Mouse (Mus musculus) T-cell, adult 2 months (primary cell): ENCODE data around the gene Tmem107.

Experiments
- DNase-seq: peaks from one replicate; pipeline ENCODE4 v3.0.0; 2022; ENCODE audit warnings: low spot score

Gene Tmem107

GRCm38 (mm10) chr11:69070590-69071222, at the start of gene Tmem107:
Gene Tmem107, plus strand, starts transcription at chr11:69070806.
- DNase-seq, result peak; percentile 91

DNA sequence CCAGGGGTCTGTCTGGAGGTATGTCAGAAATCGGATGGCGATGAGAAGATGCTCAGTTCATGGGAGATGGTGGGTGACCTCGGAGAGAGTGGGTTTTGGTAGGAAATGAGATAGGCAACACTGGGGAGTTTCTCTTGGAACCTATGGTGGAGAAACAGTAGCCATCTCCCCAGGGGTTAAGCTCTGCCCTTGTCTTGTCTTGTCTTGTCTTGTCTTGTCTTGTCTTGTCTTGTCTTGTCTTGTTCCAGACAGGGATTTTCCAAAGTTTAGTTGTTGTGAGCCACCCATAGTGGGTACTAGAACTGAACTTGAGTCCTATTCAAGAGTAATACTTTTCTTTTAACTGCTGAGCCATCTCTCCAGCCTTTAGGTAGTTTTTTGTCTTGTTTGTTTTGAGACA, 44.0 kb upstream of the Tmem107 start:
- DNase-seq, result no peak

- no peak for DNase-seq
Observed at GRCm38 (mm10) chr11:69028805-69029204, 41.8 kb upstream of the Tmem107 start.

DNA sequence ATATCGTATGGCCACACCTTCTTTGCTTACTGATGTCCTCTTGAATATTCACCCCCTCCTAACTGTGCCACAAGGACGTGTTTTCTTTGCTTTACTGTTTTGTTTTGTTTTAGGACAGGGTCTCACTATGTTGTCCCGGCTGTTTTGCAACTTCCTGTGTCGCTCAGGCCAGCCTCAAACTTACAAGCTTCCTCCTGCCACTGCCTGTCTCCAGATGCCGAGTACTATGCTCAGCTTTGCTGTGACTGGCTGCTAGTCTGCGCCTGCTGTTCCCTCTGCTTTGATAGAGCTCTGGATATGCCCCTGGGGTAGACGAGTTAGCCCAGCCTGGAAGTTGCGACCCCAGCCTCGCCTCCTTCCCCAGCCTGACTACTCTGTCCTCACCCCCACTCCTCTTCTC, 37.1 kb upstream of the Tmem107 start:
- no peak for DNase-seq

GRCm38 (mm10) chr11:69034585-69034984, 36.0 kb upstream of the Tmem107 start:
- no peak for DNase-seq

- no peak for DNase-seq
Observed at GRCm38 (mm10) chr11:69035411-69035810, 35.2 kb upstream of the Tmem107 start.

DNA sequence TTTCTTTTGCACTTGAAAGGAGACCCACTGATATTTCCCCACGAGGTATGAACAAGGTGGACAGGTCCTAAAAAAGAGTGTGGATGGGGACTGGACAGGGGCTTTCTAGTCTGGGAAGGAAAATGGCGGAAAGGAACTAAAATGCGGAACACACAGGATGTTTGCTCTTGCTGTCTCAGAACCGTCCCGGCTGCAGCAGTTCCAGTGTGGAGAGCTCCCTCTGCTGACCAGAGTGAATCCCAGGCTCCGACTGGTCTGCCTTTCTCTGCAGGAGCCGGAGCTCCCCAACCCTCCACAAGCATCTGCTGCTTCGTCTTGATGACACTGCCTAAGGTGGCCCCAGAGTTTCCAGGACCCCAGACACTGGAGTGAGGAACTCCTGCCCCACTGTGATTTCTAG, 34.8 kb upstream of the Tmem107 start:
- peak; percentile 78 for DNase-seq

GRCm38 (mm10) chr11:69036486-69037230, 33.9 kb upstream of the Tmem107 start:
- DNase-seq, result peak; percentile 81

DNA sequence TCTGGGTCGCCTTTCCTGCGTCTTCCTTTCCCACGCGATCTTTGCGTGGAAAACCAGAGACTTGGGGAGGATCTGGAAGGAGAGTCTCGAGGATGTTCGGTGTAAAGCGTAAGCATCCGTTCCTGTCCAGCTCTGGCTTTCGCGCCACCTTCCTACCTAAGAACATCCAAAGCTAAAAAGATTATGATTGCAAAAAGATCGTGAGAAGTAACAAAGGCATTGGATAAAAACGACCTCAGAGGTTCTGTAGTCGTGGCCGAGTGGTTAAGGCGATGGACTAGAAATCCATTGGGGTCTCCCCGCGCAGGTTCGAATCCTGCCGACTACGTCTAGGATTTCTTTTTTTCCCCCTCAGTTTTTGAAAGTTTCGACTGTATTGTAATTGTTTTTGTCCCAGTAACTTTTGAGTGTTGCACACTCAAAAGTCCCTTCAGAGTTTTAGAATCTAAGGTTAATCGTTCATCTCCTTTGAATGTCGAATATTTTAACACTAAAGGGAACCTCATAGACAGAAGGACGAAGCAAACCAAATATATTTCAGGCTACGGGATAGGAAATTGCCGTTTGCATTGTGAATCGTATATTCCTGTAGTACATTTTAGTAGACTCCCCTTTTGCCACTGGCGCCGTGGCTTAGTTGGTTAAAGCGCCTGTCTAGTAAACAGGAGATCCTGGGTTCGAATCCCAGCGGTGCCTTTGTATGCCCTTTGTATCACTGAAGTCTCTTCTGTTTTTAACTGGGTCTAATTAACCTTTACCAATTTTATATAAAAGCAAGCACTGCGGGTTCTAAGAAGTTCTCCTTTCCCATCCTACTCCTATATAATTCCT, 33.2 kb upstream of the Tmem107 start:
- DNase-seq, result peak; percentile 79

DNA sequence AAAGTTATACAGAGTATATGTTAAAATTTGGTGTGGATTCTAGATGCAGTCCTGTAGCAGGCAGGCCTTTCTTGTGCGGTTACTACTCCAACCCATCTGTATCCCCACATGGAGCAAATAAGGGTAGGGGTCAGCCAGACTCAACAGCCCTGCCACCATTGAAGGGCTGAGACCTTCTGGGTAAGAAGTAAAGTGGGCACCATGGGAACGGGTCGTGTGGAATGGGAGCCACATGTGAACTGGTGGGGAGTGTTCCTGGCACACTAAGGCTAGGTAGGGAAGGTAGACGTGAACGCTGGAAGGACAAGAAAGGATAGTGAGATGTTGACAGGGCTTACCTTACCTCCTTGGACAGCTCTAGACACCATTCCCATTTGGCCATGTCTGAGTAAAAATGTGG, 32.4 kb upstream of the Tmem107 start:
- no peak for DNase-seq

DNA sequence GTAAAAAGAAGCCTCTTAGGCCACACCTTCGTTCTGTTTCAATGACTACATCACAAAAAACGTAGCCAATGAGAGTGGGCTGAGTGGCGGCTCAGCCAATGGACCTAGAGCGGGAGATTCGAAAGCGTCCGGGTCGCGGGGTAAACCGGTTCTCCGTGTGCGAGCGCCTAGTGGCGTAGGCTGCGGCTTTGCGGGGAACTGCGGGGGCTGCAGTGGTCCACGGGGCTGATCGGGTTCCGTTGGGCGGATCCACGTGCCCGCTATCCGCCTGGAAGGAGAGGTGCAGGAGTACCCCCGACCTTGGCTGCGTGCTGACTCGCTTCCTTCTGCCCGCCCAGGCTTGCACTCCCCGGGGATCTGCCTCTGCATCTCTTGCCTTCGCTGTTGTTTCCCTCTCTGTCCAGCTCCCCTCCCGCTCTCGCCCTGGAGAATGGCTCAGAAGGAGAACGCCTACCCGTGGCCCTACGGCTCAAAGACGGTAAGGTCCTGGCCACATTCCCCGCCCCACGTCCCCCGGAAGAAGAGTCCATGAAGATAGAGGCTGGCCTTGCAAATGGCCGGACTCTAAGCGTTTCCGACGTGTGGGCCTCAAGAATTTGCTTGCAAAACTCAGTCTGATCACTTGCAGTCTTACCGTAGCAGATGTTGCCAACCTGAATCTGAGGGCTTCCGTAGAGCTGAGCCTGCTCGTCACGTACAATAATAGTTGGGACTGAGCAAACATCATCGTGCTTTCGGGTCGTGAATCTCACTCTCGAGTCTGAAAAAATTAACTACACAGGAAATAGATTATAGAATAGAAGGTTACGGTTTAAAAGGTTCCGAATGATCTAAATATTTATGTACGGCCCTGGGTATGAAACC, 24.8 kb upstream of the Tmem107 start, which contains the start of gene Aurkb:
TSS of gene Aurkb (plus strand) at position 117 of the 864 bp plus-strand sequence.
- peak; percentile 80 for DNase-seq

DNA sequence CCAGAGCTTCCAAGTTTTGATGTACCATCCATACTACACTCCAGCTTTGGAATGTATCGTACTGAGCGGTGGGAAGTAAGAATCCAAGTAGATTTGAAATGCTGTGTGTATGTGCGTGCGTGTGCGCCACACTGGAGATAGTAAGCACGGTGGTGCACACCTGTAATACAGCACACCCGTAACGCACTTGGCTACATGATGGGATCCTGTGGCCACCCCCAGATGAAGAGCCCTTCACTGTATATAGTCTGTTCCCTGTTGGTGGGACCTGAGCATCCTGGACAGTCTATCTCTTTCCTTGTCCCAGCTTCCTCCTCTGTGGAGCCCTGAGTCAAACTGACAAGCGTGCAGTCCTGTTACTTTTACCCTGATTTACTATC, 24.2 kb upstream of the Tmem107 start:
- no peak for DNase-seq

- DNase-seq, result no peak
Observed at GRCm38 (mm10) chr11:69047592-69047991, 23.0 kb upstream of the Tmem107 start.

DNA sequence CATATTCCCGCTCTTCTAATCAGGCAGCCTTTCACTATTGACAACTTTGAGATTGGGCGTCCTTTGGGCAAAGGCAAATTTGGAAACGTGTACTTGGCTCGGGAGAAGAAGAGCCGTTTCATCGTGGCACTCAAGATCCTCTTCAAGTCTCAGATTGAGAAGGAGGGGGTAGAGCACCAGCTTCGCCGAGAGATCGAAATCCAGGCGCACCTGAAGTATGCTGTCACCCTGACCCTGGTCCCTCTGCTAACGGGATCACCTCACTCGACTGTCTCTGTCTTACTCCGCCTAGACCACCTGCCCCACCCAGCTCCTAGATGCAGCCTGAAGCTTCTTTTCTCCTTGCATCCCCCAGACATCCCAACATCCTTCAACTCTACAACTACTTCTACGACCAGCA, 22.5 kb upstream of the Tmem107 start:
- DNase-seq, result no peak

- no peak for DNase-seq
Observed at GRCm38 (mm10) chr11:69050748-69051147, 19.9 kb upstream of the Tmem107 start.

DNA sequence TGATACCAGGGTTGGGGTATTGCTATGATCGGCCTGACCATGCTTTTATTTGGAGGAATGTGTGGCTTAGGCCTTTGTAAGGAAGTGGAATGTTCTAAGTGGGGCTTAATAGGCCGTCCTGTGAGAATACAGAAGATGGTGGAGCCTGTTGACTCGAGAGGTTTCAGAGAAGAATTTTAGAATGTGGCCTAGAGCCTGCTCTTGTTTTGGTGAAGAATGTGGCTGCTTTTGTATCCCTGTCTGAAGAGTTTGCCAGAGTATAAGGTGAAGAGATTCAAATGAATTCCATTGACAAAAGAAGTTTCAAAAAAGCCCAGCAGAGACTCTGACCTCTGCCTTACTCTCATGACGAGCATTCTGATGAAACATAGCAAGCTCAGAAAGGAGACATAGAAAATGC, 18.8 kb upstream of the Tmem107 start:
- no peak for DNase-seq

- no peak for DNase-seq
Observed at GRCm38 (mm10) chr11:69052824-69053421, 17.7 kb upstream of the Tmem107 start.

- DNase-seq, result peak; percentile 43
Observed at GRCm38 (mm10) chr11:69053848-69054247, 16.8 kb upstream of the Tmem107 start.

DNA sequence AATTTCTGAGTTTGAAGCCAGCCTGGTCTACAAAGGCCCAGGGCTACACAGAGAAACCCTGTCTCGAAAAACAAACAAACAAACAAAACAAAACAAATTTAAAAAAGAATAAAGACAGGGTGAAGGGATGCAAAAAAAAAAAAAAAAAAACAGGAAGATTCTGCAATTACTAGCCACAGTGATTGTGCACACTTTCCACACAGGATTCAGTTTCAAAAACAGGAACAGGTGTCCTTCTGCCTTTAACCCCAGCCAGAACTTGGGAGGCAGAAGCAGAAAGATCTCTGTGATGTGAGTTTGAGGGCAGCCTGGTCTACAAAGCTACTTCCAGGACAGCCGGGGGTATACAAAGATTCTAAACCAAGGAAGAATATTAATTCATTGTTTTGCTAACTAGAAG, 12.3 kb upstream of the Tmem107 start:
- DNase-seq, result no peak

- DNase-seq, result no peak
Observed at GRCm38 (mm10) chr11:69058729-69059356, 11.8 kb upstream of the Tmem107 start.
